In genomic region chr6:124746296-124746605, GRCm38 (mm10) we compare ENCODE assay signal across 8 mouse cellular contexts. TPM values are rescaled to one million over a fixed set of nuclear protein-coding genes. Genes with fewer than 3 reads are reported as not detected.
DNase-seq lines count a peak whose midpoint lies in the region; ATAC-seq and TF ChIP-seq lines count a peak whose summit lies in the region.

No protein-coding gene starts in this region.

- TF ChIP-seq CTCF in lung, postnatal 0 days (IDR thresholded peaks at IDR 0.05): no peak

- H3K27me3 ChIP-seq in lung, postnatal 0 days (replicated peaks; ENCODE audit: insufficient read depth, low read length): no peaks in the 10 kb centered on the region
- H3K27me3 ChIP-seq in limb, embryonic 10.5 days (ENCODE audit: low read depth, poor library complexity, severe bottlenecking): no peaks in the 10 kb centered on the region
- no peaks in the 10 kb centered on the region for H3K27me3 ChIP-seq in neural tube, embryonic 15.5 days (replicated peaks)

- ATAC-seq in lung, postnatal 0 days: no peak
- ATAC-seq in neural tube, embryonic 15.5 days (ENCODE audit: low FRiP score): no peak; the same call in 1 of the 2 replicates

- H3K36me3 ChIP-seq in lung, postnatal 0 days (ENCODE audit: insufficient read depth, low read length): peaks cover 12% of the 10 kb centered on the region; the same call in 1 of the 2 replicates
- peaks cover 77% of the 10 kb centered on the region for H3K36me3 ChIP-seq in limb, embryonic 10.5 days
- H3K36me3 ChIP-seq in neural tube, embryonic 15.5 days: peaks cover 62% of the 10 kb centered on the region

- H3K9ac ChIP-seq in lung, postnatal 0 days (replicated peaks; ENCODE audit: low read depth): peak overlapping the region; percentile 68
- peak overlapping the region; percentile 57 for H3K9ac ChIP-seq in neural tube, embryonic 15.5 days (replicated peaks)

- H3K9me3 ChIP-seq in lung, postnatal 0 days (ENCODE audit: low read length): no peaks in the 10 kb centered on the region
- no peaks in the 10 kb centered on the region for H3K9me3 ChIP-seq in limb, embryonic 10.5 days (replicated peaks)
- no peaks in the 10 kb centered on the region for H3K9me3 ChIP-seq in neural tube, embryonic 15.5 days (replicated peaks)

- H3K4me1 ChIP-seq in lung, postnatal 0 days (ENCODE audit: insufficient read depth, low read depth, low read length): no peaks in the 10 kb centered on the region
- peaks cover 42% of the 10 kb centered on the region for H3K4me1 ChIP-seq in limb, embryonic 10.5 days
- H3K4me1 ChIP-seq in neural tube, embryonic 15.5 days: peaks cover 48% of the 10 kb centered on the region

- TF ChIP-seq EP300 in lung, postnatal 0 days (IDR thresholded peaks at IDR 0.05): no peak

- H3K4me3 ChIP-seq in lung, postnatal 0 days (ENCODE audit: low read depth, low read length): peak overlapping the region; percentile 53
- peak overlapping the region; percentile 66 for H3K4me3 ChIP-seq in limb, embryonic 10.5 days
- peak overlapping the region; percentile 44 for H3K4me3 ChIP-seq in neural tube, embryonic 15.5 days (replicated peaks)

- H3K27ac ChIP-seq in lung, postnatal 0 days (ENCODE audit: low read length): peak overlapping the region; percentile 92
- H3K27ac ChIP-seq in limb, embryonic 10.5 days: peak overlapping the region; percentile 96
- peak overlapping the region; percentile 87 for H3K27ac ChIP-seq in neural tube, embryonic 15.5 days (replicated peaks)

- H3K4me2 ChIP-seq in lung, postnatal 0 days (replicated peaks; ENCODE audit: low read depth, low read length): peak overlapping the region; percentile 99
- H3K4me2 ChIP-seq in neural tube, embryonic 15.5 days: peak overlapping the region; percentile 81

- peak; percentile 36 for DNase-seq in embryo, embryonic 10 days (ENCODE audit: low spot score)
- no peak for DNase-seq in embryo, embryonic 9.5 days (ENCODE audit: extremely low spot score)
- DNase-seq in lung, postnatal 0 days (ENCODE audit: low spot score): no peak
- DNase-seq in lung, postnatal 10 days: no peak
- no peak for DNase-seq in limb, embryonic 10.5 days (ENCODE audit: low spot score)
- DNase-seq in Muller cell, postnatal 12 days (ENCODE audit: inconsistent ontology term): no peak
- DNase-seq in cerebellum, adult 9-10 months: no peak

- 23% methylated on average over 8 of the region's 8 CpGs for WGBS in lung, postnatal 0 days
- 19% methylated on average over 8 of the region's 8 CpGs for WGBS in limb, embryonic 10.5 days
- WGBS in neural tube, embryonic 15.5 days: 10% methylated on average over 8 of the region's 8 CpGs

RNA-seq across cellular contexts. Expression of gene Grcc10, which starts 5.1 kb away (rescaled TPM):
- 332 and 367 TPM in 2 replicates for polyA plus RNA-seq in lung, postnatal 0 days (2015; fragmentation: Nextera tagmentation; extraction: Ambion mirVana)
- polyA plus RNA-seq in limb, embryonic 10.5 days (2016; fragmentation: Nextera tagmentation; extraction: Ambion mirVana): 384 and 460 TPM in 2 replicates
- 572 and 623 TPM in 2 replicates for polyA plus RNA-seq in neural tube, embryonic 15.5 days (2015; fragmentation: Nextera tagmentation; extraction: Ambion mirVana)

RNA-seq across cellular contexts. Expression of gene Ptpn6, which starts 7.7 kb away (rescaled TPM):
- 24.0 and 27.8 TPM in 2 replicates for polyA plus RNA-seq in lung, postnatal 0 days (2015; fragmentation: Nextera tagmentation; extraction: Ambion mirVana)
- 6.2 and 7.6 TPM in 2 replicates for polyA plus RNA-seq in limb, embryonic 10.5 days (2016; fragmentation: Nextera tagmentation; extraction: Ambion mirVana)
- polyA plus RNA-seq in neural tube, embryonic 15.5 days (2015; fragmentation: Nextera tagmentation; extraction: Ambion mirVana): 4.8 and 24.7 TPM in 2 replicates

RNA-seq across cellular contexts. Expression of gene Gm45234, which starts 9.6 kb away (rescaled TPM):
- not detected in 2 replicates for polyA plus RNA-seq in lung, postnatal 0 days (2015; fragmentation: Nextera tagmentation; extraction: Ambion mirVana)
- polyA plus RNA-seq in limb, embryonic 10.5 days (2016; fragmentation: Nextera tagmentation; extraction: Ambion mirVana): not detected in 2 replicates
- polyA plus RNA-seq in neural tube, embryonic 15.5 days (2015; fragmentation: Nextera tagmentation; extraction: Ambion mirVana): 0.17 TPM in 1 of 2 replicates, not detected in the other

RNA-seq across cellular contexts. Expression of gene Atn1, which starts 10.1 kb away (rescaled TPM):
- polyA plus RNA-seq in lung, postnatal 0 days (2015; fragmentation: Nextera tagmentation; extraction: Ambion mirVana): 9.6 and 11.2 TPM in 2 replicates
- polyA plus RNA-seq in limb, embryonic 10.5 days (2016; fragmentation: Nextera tagmentation; extraction: Ambion mirVana): 12.9 and 14.8 TPM in 2 replicates
- 23.1 and 24.0 TPM in 2 replicates for polyA plus RNA-seq in neural tube, embryonic 15.5 days (2015; fragmentation: Nextera tagmentation; extraction: Ambion mirVana)

RNA-seq across cellular contexts. Expression of gene Eno2, which starts 23.2 kb away (rescaled TPM):
- 1.2 and 1.5 TPM in 2 replicates for polyA plus RNA-seq in lung, postnatal 0 days (2015; fragmentation: Nextera tagmentation; extraction: Ambion mirVana)
- 0.69 and 1.5 TPM in 2 replicates for polyA plus RNA-seq in limb, embryonic 10.5 days (2016; fragmentation: Nextera tagmentation; extraction: Ambion mirVana)
- 197 and 226 TPM in 2 replicates for polyA plus RNA-seq in neural tube, embryonic 15.5 days (2015; fragmentation: Nextera tagmentation; extraction: Ambion mirVana)
